10 mouse cellular contexts compared by ENCODE assay signal in the genomic region with DNA sequence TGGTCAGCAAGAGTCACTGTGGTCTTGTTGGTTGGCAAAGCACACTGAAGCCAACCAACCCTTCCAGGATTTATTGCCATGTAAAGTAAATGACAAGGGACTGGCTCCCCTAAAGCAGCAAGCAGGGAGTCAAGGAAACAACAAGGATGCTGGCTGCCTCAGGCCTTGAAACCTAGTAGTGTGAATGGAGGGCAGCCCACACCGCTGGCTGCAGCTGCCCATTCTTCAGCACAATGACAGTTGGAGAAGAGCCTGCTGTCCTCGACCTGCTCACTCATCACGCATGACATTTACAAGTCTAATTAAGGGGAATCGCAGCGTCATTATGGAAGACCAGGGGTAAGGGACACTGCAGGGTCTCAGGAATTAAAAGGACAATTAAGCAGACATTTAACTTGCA.
A peak's percentile ranks its signal among the peaks of the same experiment; 100 is the strongest.
DNase-seq lines count a peak whose midpoint lies in the region; ATAC-seq and TF ChIP-seq lines count a peak whose summit lies in the region.
"Had no signal": no experiment of that assay in that cellular context is flagged by ENCODE, and none has a peak within 500 bp of the region (broad histone marks: within the 10 kb centered on the region; RNA-seq: fewer than 3 reads in every experiment).

No protein-coding gene starts in this region.

- no peaks in the 10 kb centered on the region for H3K27me3 ChIP-seq in ES-Bruce4 (ENCODE audit: control insufficient read depth, insufficient read depth, low read length, poor library complexity, severe bottlenecking)
- no peaks in the 10 kb centered on the region for H3K27me3 ChIP-seq in forebrain, postnatal 0 days (ENCODE audit: insufficient read depth, low read length)
- H3K27me3 ChIP-seq in midbrain, embryonic 12.5 days, result no peaks in the 10 kb centered on the region
- H3K27me3 ChIP-seq: embryonic facial prominence, embryonic 13.5 days had no signal

- TF ChIP-seq POLR2A in ES-Bruce4 (IDR thresholded peaks at IDR 0.05; ENCODE audit: insufficient read depth, low read length), result no peak

- WGBS in forebrain, postnatal 0 days, result 3% methylated on average over 5 of the region's 5 CpGs
- 9% methylated on average over 5 of the region's 5 CpGs for WGBS in midbrain, embryonic 12.5 days

- H3K4me2 ChIP-seq in forebrain, postnatal 0 days (ENCODE audit: low read depth), result no peak overlapping the region
- H3K4me2 ChIP-seq in midbrain, embryonic 12.5 days (replicated peaks), result no peak overlapping the region
- H3K4me2 ChIP-seq: embryonic facial prominence, embryonic 13.5 days had no signal

- H3K36me3 ChIP-seq in ES-Bruce4 (ENCODE audit: control insufficient read depth, insufficient read depth, low read length, poor library complexity, severe bottlenecking), result no peaks in the 10 kb centered on the region
- H3K36me3 ChIP-seq in forebrain, postnatal 0 days (ENCODE audit: insufficient read depth), result no peaks in the 10 kb centered on the region
- H3K36me3 ChIP-seq in midbrain, embryonic 12.5 days, result no peaks in the 10 kb centered on the region
- H3K36me3 ChIP-seq: embryonic facial prominence, embryonic 13.5 days had no signal

- no peak overlapping the region for H3K4me3 ChIP-seq in ES-Bruce4 (ENCODE audit: low read depth, low read length)
- no peak overlapping the region for H3K4me3 ChIP-seq in forebrain, postnatal 0 days (ENCODE audit: low read depth, low read length)
- H3K4me3 ChIP-seq in midbrain, embryonic 12.5 days, result no peak overlapping the region
- H3K4me3 ChIP-seq: embryonic facial prominence, embryonic 13.5 days had no signal

- peak; percentile 68 for ATAC-seq in forebrain, postnatal 0 days
- ATAC-seq in midbrain, embryonic 12.5 days (ENCODE audit: low FRiP score, low read depth), result peak; percentile 66

- no peak overlapping the region for H3K9ac ChIP-seq in ES-Bruce4 (ENCODE audit: low read depth, poor library complexity, severe bottlenecking)
- H3K9ac ChIP-seq in forebrain, postnatal 0 days, result no peak overlapping the region
- no peak overlapping the region for H3K9ac ChIP-seq in midbrain, embryonic 12.5 days (replicated peaks)
- H3K9ac ChIP-seq: embryonic facial prominence, embryonic 13.5 days had no signal

- TF ChIP-seq CTCF in ES-Bruce4 (IDR thresholded peaks at IDR 0.05; ENCODE audit: low read depth, low read length), result no peak
- no peak; the same call in 1 of the 2 replicates for TF ChIP-seq CTCF in forebrain, postnatal 0 days (IDR thresholded peaks at IDR 0.05; ENCODE audit: low read depth)

- TF ChIP-seq EP300 in ES-Bruce4 (IDR thresholded peaks at IDR 0.05; ENCODE audit: insufficient read depth, low read depth, low read length), result peak; percentile 75

- intact Hi-C loops in left cerebral cortex, postnatal 10 days (cut with DNase I), result no loop called here

- DNase-seq in adrenal gland, postnatal 10 days, result peak; percentile 29
- DNase-seq in forebrain, postnatal 0 days, result peak; percentile 59
- no peak for DNase-seq in lung, adult 18-20 months
- DNase-seq in left cerebral cortex, postnatal 10 days (ENCODE audit: extremely low spot score in 1 of 2, low spot score in 2 of 2), result no peak
- no peak for DNase-seq in gastrocnemius, postnatal 25 days
- no peak for DNase-seq in lung, postnatal 14 days
- DNase-seq: thymus, adult 2 months had no signal

- H3K9me3 ChIP-seq in ES-Bruce4 (replicated peaks; ENCODE audit: control insufficient read depth, insufficient read depth, low read length, poor library complexity, severe bottlenecking), result no peaks in the 10 kb centered on the region
- H3K9me3 ChIP-seq in forebrain, postnatal 0 days (ENCODE audit: low read length), result no peaks in the 10 kb centered on the region
- H3K9me3 ChIP-seq in midbrain, embryonic 12.5 days, result no peaks in the 10 kb centered on the region
- H3K9me3 ChIP-seq: embryonic facial prominence, embryonic 13.5 days had no signal

- H3K27ac ChIP-seq in ES-Bruce4 (ENCODE audit: insufficient read depth, low read length), result no peak overlapping the region
- H3K27ac ChIP-seq in forebrain, postnatal 0 days (ENCODE audit: low read depth, low read length), result peak overlapping the region; percentile 72
- no peak overlapping the region for H3K27ac ChIP-seq in midbrain, embryonic 12.5 days (replicated peaks)
- H3K27ac ChIP-seq: embryonic facial prominence, embryonic 13.5 days had no signal

- peaks cover 3% of the 10 kb centered on the region for H3K4me1 ChIP-seq in ES-Bruce4 (ENCODE audit: control insufficient read depth, insufficient read depth, low read length)
- H3K4me1 ChIP-seq in forebrain, postnatal 0 days (ENCODE audit: insufficient read depth), result peaks cover 8% of the 10 kb centered on the region; the same call in 1 of the 2 replicates
- peaks cover 16% of the 10 kb centered on the region for H3K4me1 ChIP-seq in midbrain, embryonic 12.5 days
- H3K4me1 ChIP-seq: embryonic facial prominence, embryonic 13.5 days had no signal

Comparison
In these comparisons a context has a peak if more than half of its experiments do, and no peak if none do; other contexts are left out.
1. DNase-seq: peak in adrenal gland, postnatal 10 days (single experiment) and forebrain, postnatal 0 days (single experiment); none in lung, adult 18-20 months (0 of 2), left cerebral cortex, postnatal 10 days (0 of 2), gastrocnemius, postnatal 25 days (single experiment) and lung, postnatal 14 days (single experiment).